Mouse (Mus musculus): ENCODE data around the gene Mtf2. TPM values are rescaled to one million over a fixed set of nuclear protein-coding genes. Genes with fewer than 3 reads are reported as not detected.
"Not testable (repeated sequence)": the region's sequence is repeated elsewhere in the genome, so short reads cannot be mapped to it uniquely, and the experiment has no call there.

The Mtf2 gene
- total RNA-seq, 2 experiments from 2014 or later, result 9.3 to 11.2 TPM

- no peak for DNase-seq
These were observed 16.9 kb downstream of the Mtf2 start for GRCm38 (mm10) chr5:108082380-108082779.

- DNase-seq, result no peak
These were observed 20.0 kb downstream of the Mtf2 start for GRCm38 (mm10) chr5:108085440-108085839.

- not testable (repeated sequence) for DNase-seq
These were observed 27.3 kb downstream of the Mtf2 start for GRCm38 (mm10) chr5:108092731-108093130.

- no peak for DNase-seq
These were observed 32.2 kb downstream of the Mtf2 start for GRCm38 (mm10) chr5:108097676-108098075.

GRCm38 (mm10) chr5:108100196-108100595 is 34.7 kb downstream of the Mtf2 start:
- DNase-seq, result no peak

GRCm38 (mm10) chr5:108104306-108104705 is 38.8 kb downstream of the Mtf2 start:
- DNase-seq, result no peak

- DNase-seq, result no peak
These were observed 43.9 kb downstream of the Mtf2 start for GRCm38 (mm10) chr5:108109346-108109745.

- no peak for DNase-seq
These were observed 52.2 kb downstream of the Mtf2 start for GRCm38 (mm10) chr5:108117693-108118092.

GRCm38 (mm10) chr5:108120221-108120900 is 54.9 kb downstream of the Mtf2 start:
- no peak for DNase-seq

GRCm38 (mm10) chr5:108131849-108132440 is 66.5 kb downstream of the Mtf2 start:
- DNase-seq, result peak; percentile 32

- DNase-seq, result peak; percentile 97
These were observed 67.2 kb downstream of the Mtf2 start, which contains the start of the genes Tmed5 and Ccdc18 for GRCm38 (mm10) chr5:108132441-108133243. Gene Tmed5, minus strand, starts transcription at chr5:108132620. Gene Ccdc18, plus strand, starts transcription at chr5:108132875.

- DNase-seq, result no peak
These were observed 87.1 kb downstream of the Mtf2 start for GRCm38 (mm10) chr5:108152592-108152991.

Other genes with a start within 250 kb of the Mtf2 start
- not detected for gene Ube2d2b, start 235.6 kb upstream of the Mtf2 start, total RNA-seq (2021)
- 10 to 100 TPM; 13.2 to 13.6 TPM for gene Evi5, start 190.6 kb upstream of the Mtf2 start, total RNA-seq (2021)
- gene Rpl5, start 165.2 kb upstream of the Mtf2 start, total RNA-seq (2021), result 10 to 100 TPM; 29.8 to 35.7 TPM
- gene Fam69a, start 78.6 kb upstream of the Mtf2 start, total RNA-seq (2021), result 10 to 100 TPM; 15.1 to 20.7 TPM
- gene Tmed5, start 66.9 kb downstream of the Mtf2 start, total RNA-seq (2021), result 10 to 100 TPM; 22.2 to 31.7 TPM
- gene Ccdc18, start 67.2 kb downstream of the Mtf2 start, total RNA-seq (2021), result under 1 TPM; 0.32 to 0.46 TPM
- 10 to 100 TPM; 14.7 to 15.6 TPM for gene Dr1, start 203.2 kb downstream of the Mtf2 start, total RNA-seq (2021)
- gene Pigg, start 246.9 kb downstream of the Mtf2 start, total RNA-seq (2021), result 1 to 10 TPM; 3.2 to 3.9 TPM